Mouse (Mus musculus): ENCODE results near the gene Uap1l1. TPM values are rescaled to one million over a fixed set of nuclear protein-coding genes. Genes with fewer than 3 reads are reported as not detected.

Gene Uap1l1
- total RNA-seq, 1 experiment from 2014 or later = 8.2 TPM

- 0 out of 4 replicates have a peak, but pooled peaks of 1 of the 2 experiments have one; percentile 26 for ATAC-seq (replicated peaks in 1 of 2; ENCODE audit: insufficient read depth in 1 of 2, low FRiP score in 2 of 2, low TSS enrichment in 1 of 2, low read depth in 1 of 2, poor library complexity in 2 of 2, severe bottlenecking in 2 of 2)
Measured at GRCm38 (mm10) chr2:25376589-25376988, 11.1 kb upstream of the Uap1l1 start.

- no peak for ATAC-seq (replicated peaks in 1 of 2; ENCODE audit: insufficient read depth in 1 of 2, low FRiP score in 2 of 2, low TSS enrichment in 1 of 2, low read depth in 1 of 2, poor library complexity in 2 of 2, severe bottlenecking in 2 of 2)
Measured at GRCm38 (mm10) chr2:25373431-25373830, 7.9 kb upstream of the Uap1l1 start.

GRCm38 (mm10) chr2:25372644-25373391 lies 7.3 kb upstream of the Uap1l1 start:
- ATAC-seq (replicated peaks in 1 of 2; ENCODE audit: insufficient read depth in 1 of 2, low FRiP score in 2 of 2, low TSS enrichment in 1 of 2, low read depth in 1 of 2, poor library complexity in 2 of 2, severe bottlenecking in 2 of 2) = no peak

- peak; percentile 90 to 92 for ATAC-seq (replicated peaks in 1 of 2; ENCODE audit: insufficient read depth in 1 of 2, low FRiP score in 2 of 2, low TSS enrichment in 1 of 2, low read depth in 1 of 2, poor library complexity in 2 of 2, severe bottlenecking in 2 of 2)
Measured at GRCm38 (mm10) chr2:25371764-25372643, 6.5 kb upstream of the Uap1l1 start, which contains the start of gene Sapcd2. Sapcd2 (plus strand) TSS chr2:25372321.

- no peak for ATAC-seq (replicated peaks in 1 of 2; ENCODE audit: insufficient read depth in 1 of 2, low FRiP score in 2 of 2, low TSS enrichment in 1 of 2, low read depth in 1 of 2, poor library complexity in 2 of 2, severe bottlenecking in 2 of 2)
Measured at GRCm38 (mm10) chr2:25369996-25370395, 4.5 kb upstream of the Uap1l1 start.

GRCm38 (mm10) chr2:25364761-25365090 lies 756 bp downstream of the Uap1l1 start:
- ATAC-seq (replicated peaks in 1 of 2; ENCODE audit: insufficient read depth in 1 of 2, low FRiP score in 2 of 2, low TSS enrichment in 1 of 2, low read depth in 1 of 2, poor library complexity in 2 of 2, severe bottlenecking in 2 of 2) = no peak

- ATAC-seq (replicated peaks in 1 of 2; ENCODE audit: insufficient read depth in 1 of 2, low FRiP score in 2 of 2, low TSS enrichment in 1 of 2, low read depth in 1 of 2, poor library complexity in 2 of 2, severe bottlenecking in 2 of 2) = no peak
Measured at GRCm38 (mm10) chr2:25364313-25364712, 1.2 kb downstream of the Uap1l1 start.

- no peak for ATAC-seq (replicated peaks in 1 of 2; ENCODE audit: insufficient read depth in 1 of 2, low FRiP score in 2 of 2, low TSS enrichment in 1 of 2, low read depth in 1 of 2, poor library complexity in 2 of 2, severe bottlenecking in 2 of 2)
Measured at GRCm38 (mm10) chr2:25363478-25364178, 1.9 kb downstream of the Uap1l1 start.

GRCm38 (mm10) chr2:25359848-25360247 lies 5.6 kb downstream of the Uap1l1 start:
- ATAC-seq (replicated peaks in 1 of 2; ENCODE audit: insufficient read depth in 1 of 2, low FRiP score in 2 of 2, low TSS enrichment in 1 of 2, low read depth in 1 of 2, poor library complexity in 2 of 2, severe bottlenecking in 2 of 2) = no peak

GRCm38 (mm10) chr2:25356208-25357079 lies 9.0 kb downstream of the Uap1l1 start, which contains the start of gene Dpp7:
Dpp7 (minus strand) TSS chr2:25356359.
- peak; percentile 49 to 55; a peak in 3 of 4 replicates for ATAC-seq (replicated peaks in 1 of 2; ENCODE audit: insufficient read depth in 1 of 2, low FRiP score in 2 of 2, low TSS enrichment in 1 of 2, low read depth in 1 of 2, poor library complexity in 2 of 2, severe bottlenecking in 2 of 2)

- no peak for ATAC-seq (replicated peaks in 1 of 2; ENCODE audit: insufficient read depth in 1 of 2, low FRiP score in 2 of 2, low TSS enrichment in 1 of 2, low read depth in 1 of 2, poor library complexity in 2 of 2, severe bottlenecking in 2 of 2)
Measured at GRCm38 (mm10) chr2:25355419-25356066, 9.9 kb downstream of the Uap1l1 start.

GRCm38 (mm10) chr2:25354211-25354610 lies 11.3 kb downstream of the Uap1l1 start:
- ATAC-seq (replicated peaks in 1 of 2; ENCODE audit: insufficient read depth in 1 of 2, low FRiP score in 2 of 2, low TSS enrichment in 1 of 2, low read depth in 1 of 2, poor library complexity in 2 of 2, severe bottlenecking in 2 of 2) = no peak

- no peak for ATAC-seq (replicated peaks in 1 of 2; ENCODE audit: insufficient read depth in 1 of 2, low FRiP score in 2 of 2, low TSS enrichment in 1 of 2, low read depth in 1 of 2, poor library complexity in 2 of 2, severe bottlenecking in 2 of 2)
Measured at GRCm38 (mm10) chr2:25350701-25351100, 14.8 kb downstream of the Uap1l1 start.

- no peak for ATAC-seq (replicated peaks in 1 of 2; ENCODE audit: insufficient read depth in 1 of 2, low FRiP score in 2 of 2, low TSS enrichment in 1 of 2, low read depth in 1 of 2, poor library complexity in 2 of 2, severe bottlenecking in 2 of 2)
Measured at GRCm38 (mm10) chr2:25349499-25349898, 16.0 kb downstream of the Uap1l1 start.

GRCm38 (mm10) chr2:25348162-25348561 lies 17.3 kb downstream of the Uap1l1 start:
- no peak for ATAC-seq (replicated peaks in 1 of 2; ENCODE audit: insufficient read depth in 1 of 2, low FRiP score in 2 of 2, low TSS enrichment in 1 of 2, low read depth in 1 of 2, poor library complexity in 2 of 2, severe bottlenecking in 2 of 2)

GRCm38 (mm10) chr2:25338303-25338702 lies 27.2 kb downstream of the Uap1l1 start:
- peak; percentile 62 to 70 for ATAC-seq (replicated peaks in 1 of 2; ENCODE audit: insufficient read depth in 1 of 2, low FRiP score in 2 of 2, low TSS enrichment in 1 of 2, low read depth in 1 of 2, poor library complexity in 2 of 2, severe bottlenecking in 2 of 2)

All from hematopoietic stem cell, adult 5-6 weeks (primary cell).